Mouse (Mus musculus) myocyte (in vitro differentiated cells): ENCODE data around the gene Bcl6.

Experiments
- MAX ChIP-seq: IDR thresholded peaks from one replicate; pipeline ENCODE4 v1.6.1; 2011; ENCODE audit warnings: low read depth, mild to moderate bottlenecking, control low read depth
- MYOG ChIP-seq, 3 experiments: IDR thresholded peaks; one replicate each; pipeline ENCODE4 v1.6.1; 2011; ENCODE audit warnings: control low read depth in 2 of 3, low read depth in 2 of 3, mild to moderate bottlenecking in 2 of 3; ENCODE audit not compliant: insufficient read length in 2 of 3, control insufficient read depth in 1 of 3, insufficient read depth in 1 of 3
- POLR2A ChIP-seq: IDR thresholded peaks from one replicate; pipeline ENCODE4 v1.6.1; 2011; ENCODE audit warnings: low read depth, mild to moderate bottlenecking, control low read depth, moderate library complexity; ENCODE audit not compliant: insufficient read length
- POLR2AphosphoS2 ChIP-seq: IDR thresholded peaks from one replicate; pipeline ENCODE4 v1.6.1; 2011; ENCODE audit warnings: low read depth, control low read depth; ENCODE audit not compliant: insufficient read length
- REST ChIP-seq: IDR thresholded peaks from one replicate; pipeline ENCODE4 v1.6.1; 2011; ENCODE audit warnings: mild to moderate bottlenecking, control low read depth, moderate library complexity; ENCODE audit not compliant: insufficient read depth, insufficient read length
- SRF ChIP-seq: IDR thresholded peaks from one replicate; pipeline ENCODE4 v1.6.1; 2011; ENCODE audit warnings: low read depth; ENCODE audit not compliant: control insufficient read depth, insufficient read length
- TCF12 ChIP-seq: IDR thresholded peaks from one replicate; pipeline ENCODE4 v1.6.1; 2011; ENCODE audit warnings: mild to moderate bottlenecking, control low read depth; ENCODE audit not compliant: poor library complexity, insufficient read depth, severe bottlenecking
- TCF3 ChIP-seq: IDR thresholded peaks from one replicate; pipeline ENCODE4 v1.6.1; 2011; ENCODE audit warnings: low read depth, control low read depth; ENCODE audit not compliant: insufficient read length
- USF1 ChIP-seq: IDR thresholded peaks from one replicate; pipeline ENCODE4 v1.6.1; 2011; ENCODE audit warnings: low read depth, mild to moderate bottlenecking, control low read depth, moderate library complexity

- TF ChIP-seq POLR2A: peak; percentile 41
- TF ChIP-seq TCF3: no peak
- no peak for TF ChIP-seq REST
- no peak for TF ChIP-seq MAX
- no peak for TF ChIP-seq TCF12
- no peak for TF ChIP-seq MYOG (IDR thresholded peaks at IDR 0.05; ENCODE audit: control insufficient read depth in 1 of 3, insufficient read depth in 1 of 3, insufficient read length in 2 of 3, low read depth in 2 of 3)
- TF ChIP-seq SRF: no peak
- TF ChIP-seq POLR2AphosphoS2: no peak
- TF ChIP-seq USF1: no peak
Measured at GRCm38 (mm10) chr16:23989209-23990160, 833 bp upstream of the Bcl6 start.
